Mouse (Mus musculus): ENCODE results near the gene Gm8050.
"Not testable (repeated sequence)": the region's sequence is repeated elsewhere in the genome, so short reads cannot be mapped to it uniquely, and the experiment has no call there.

Gm8050 gene

GRCm38 (mm10) chr14:6720151-6720550 lies at the start of gene Gm8050:
TSS of gene Gm8050 (minus strand) at chr14:6720251.
- not testable (repeated sequence) for DNase-seq (ENCODE audit: low spot score)

DNA sequence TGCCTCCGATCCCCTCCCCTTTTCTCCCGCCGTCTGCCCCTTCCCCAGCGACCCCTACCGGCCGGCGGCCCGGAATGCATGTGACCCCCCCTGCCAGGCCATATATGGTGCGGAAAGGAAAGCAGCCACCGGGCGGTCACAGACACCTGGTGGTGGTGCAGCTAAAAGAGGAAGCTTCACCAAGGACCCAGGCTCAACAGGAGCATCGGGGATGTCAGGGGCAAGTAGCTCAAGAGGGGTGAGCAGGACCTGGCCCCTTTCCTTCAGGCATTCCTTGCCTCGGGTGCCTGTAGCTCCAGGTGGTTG lies 37.1 kb upstream of the Gm8050 start:
- DNase-seq (ENCODE audit: low spot score) = not testable (repeated sequence)

DNA sequence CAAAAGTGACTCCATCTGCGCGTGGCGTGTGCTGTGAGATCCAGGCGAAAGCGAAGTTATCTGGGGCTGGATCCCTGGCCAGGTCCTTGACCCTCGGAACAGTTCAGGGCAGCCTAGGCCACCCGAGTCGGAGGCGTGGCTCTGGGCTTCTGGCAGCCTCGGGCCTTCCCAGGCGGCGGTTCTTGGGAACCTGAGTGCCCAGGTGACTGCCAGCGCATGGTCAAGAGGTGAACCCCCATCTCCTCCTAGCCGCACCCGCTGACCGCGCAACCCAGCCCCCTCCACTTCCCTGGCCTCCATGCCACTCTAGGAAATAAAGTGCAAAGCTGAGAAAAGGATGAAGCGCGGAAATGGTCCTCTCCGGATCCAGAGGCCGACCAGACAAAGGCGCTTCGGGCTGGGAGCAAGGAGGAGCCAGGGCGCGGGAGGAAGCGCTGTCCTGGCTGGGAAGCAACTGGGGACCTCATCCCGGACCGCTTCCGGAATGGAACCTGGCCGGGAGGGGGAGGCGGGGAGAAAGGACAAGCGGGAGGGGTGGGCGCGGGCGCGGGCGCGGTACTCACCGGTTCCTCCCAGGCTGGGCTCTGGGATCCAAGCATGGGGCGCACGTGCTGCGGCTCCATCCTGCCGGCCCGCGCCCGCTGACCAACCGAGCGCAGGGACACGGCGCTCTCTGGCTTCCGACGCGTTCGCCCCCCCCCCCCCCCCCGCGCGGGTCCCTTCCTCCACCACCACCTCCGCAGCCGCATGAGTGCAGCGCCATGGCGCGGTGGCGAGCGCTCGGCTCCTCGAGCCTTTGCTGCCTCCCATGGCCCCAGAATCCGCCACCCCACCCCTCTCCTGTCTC lies 36.6 kb upstream of the Gm8050 start:
- peak; percentile 34 for DNase-seq (ENCODE audit: low spot score)

DNA sequence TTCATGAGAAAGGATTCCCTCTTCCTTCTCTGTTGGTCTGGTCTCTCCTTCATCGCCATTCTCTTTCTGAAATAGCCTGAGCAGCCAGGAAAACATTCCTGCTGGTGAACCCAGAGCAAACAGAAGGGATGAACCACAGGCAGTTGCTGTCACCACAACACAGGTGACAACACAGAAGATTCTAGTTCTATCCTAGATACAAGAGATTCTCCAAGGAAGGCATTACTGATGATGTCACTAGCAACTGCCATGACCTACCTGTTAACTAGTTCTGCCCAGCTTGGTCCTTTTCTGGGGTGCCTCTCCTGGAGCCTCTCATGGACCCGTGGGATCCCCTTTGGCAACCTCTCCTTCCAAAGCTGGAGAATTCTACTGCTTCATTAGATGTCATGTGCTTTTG lies 22.2 kb upstream of the Gm8050 start, which contains the start of gene Gm3636:
Gene Gm3636 (minus strand): TSS at position 101 of the 400 bp plus-strand sequence.
- not testable (repeated sequence) for DNase-seq (ENCODE audit: low spot score)

- not testable (repeated sequence) for DNase-seq (ENCODE audit: low spot score)
Observed at GRCm38 (mm10) chr14:6684070-6684469, 36.0 kb downstream of the Gm8050 start, which contains the start of gene Gm10251. TSS of gene Gm10251 (minus strand) at chr14:6684170.

Measured in testis, postnatal 10 days (tissue).